Mouse (Mus musculus) limb, embryonic 15.5 days (tissue): ENCODE measurements around the gene Eif3c. TPM values are rescaled to one million over a fixed set of nuclear protein-coding genes. Genes with fewer than 3 reads are reported as not detected.

Source experiments
- ATAC-seq: fragments of 200-750 bp; cut with Nextera tagmentation; 2 replicates; pipeline ENCODE4 v1.8.0; 2017; ENCODE audit warnings: low read depth, moderate TSS enrichment; ENCODE audit not compliant: insufficient number of reproducible peaks, low FRiP score, low TSS enrichment
- H3K27ac ChIP-seq: fragments of 300-500 bp; sonication (generic); 2 replicates; pipeline ENCODE4 v1.5.1; 2015; ENCODE audit warnings: moderate library complexity, mild to moderate bottlenecking, inconsistent platforms
- H3K27me3 ChIP-seq: fragments of 300-500 bp; sonication (generic); 2 replicates; pipeline ENCODE4 v1.6.1; 2015; ENCODE audit warnings: inconsistent platforms
- H3K36me3 ChIP-seq: fragments of 300-500 bp; sonication (generic); 2 replicates; pipeline ENCODE4 v1.6.1; 2015; ENCODE audit warnings: inconsistent platforms
- H3K4me1 ChIP-seq: fragments of 300-500 bp; sonication (generic); 2 replicates; pipeline ENCODE4 v1.6.1; 2015; ENCODE audit warnings: inconsistent platforms
- H3K4me2 ChIP-seq: fragments of 300-500 bp; sonication (generic); 2 replicates; pipeline ENCODE4 v1.6.1; 2015; ENCODE audit warnings: mild to moderate bottlenecking, inconsistent platforms
- H3K4me3 ChIP-seq: fragments of 300-500 bp; sonication (generic); 2 replicates; pipeline ENCODE4 v1.5.1; 2015; ENCODE audit warnings: mild to moderate bottlenecking, inconsistent platforms
- H3K9ac ChIP-seq: fragments of 300-500 bp; sonication (generic); 2 replicates; pipeline ENCODE4 v1.6.1; 2015; ENCODE audit warnings: inconsistent platforms
- H3K9me3 ChIP-seq: fragments of 300-500 bp; sonication (generic); 2 replicates; pipeline ENCODE4 v1.6.1; 2016; ENCODE audit warnings: inconsistent platforms
- WGBS: fragments of 180-500 bp; shearing (Covaris S2); methylation state at CpG from one replicate; pipeline ENCODE4 v1.1.7; 2015; 5-methylcytosine and 5-hydroxymethylcytosine counted together
- microRNA-seq: library from miRNA; unstranded; fragments of <30 nt; microRNA quantifications from one replicate; pipeline ENCODE4, GENCODE M21; 2016
- polyA plus RNA-seq: library from polyadenylated mRNA; unstranded; fragments of >200 nt; fragmentation: Nextera tagmentation; extraction: Ambion mirVana; gene quantifications from 2 replicates; pipeline ENCODE4 v1.2.1, GENCODE M21; 2015

Gene Eif3c
- polyA plus RNA-seq, 1 experiment from 2014 or later, result 191 TPM

- no peaks in the 10 kb centered on the region for H3K27me3 ChIP-seq
- peaks cover 7% of the 10 kb centered on the region for H3K4me1 ChIP-seq
- 59% methylated on average over 2 of the region's 2 CpGs for WGBS
- ATAC-seq, result no peak
- H3K36me3 ChIP-seq, result peaks cover 12% of the 10 kb centered on the region
- H3K4me2 ChIP-seq, result no peak overlapping the region
- H3K9ac ChIP-seq, result no peak overlapping the region
- no peak overlapping the region for H3K27ac ChIP-seq
- no peaks in the 10 kb centered on the region for H3K9me3 ChIP-seq
- H3K4me3 ChIP-seq, result no peak overlapping the region
These were observed 61.3 kb downstream of the Eif3c start for GRCm38 (mm10) chr7:126504913-126505312.

- ATAC-seq, result peak; percentile 88
- WGBS, result under 1% methylated on average over 58 of the region's 72 CpGs
- Histone ChIP-seq H3K4me3 (peak within 1 kb of the TSS; percentile 58), H3K9me3 (no peaks in the 10 kb centered on the region), H3K4me2 (peak within 1 kb of the TSS; percentile 67), H3K9ac (peak within 1 kb of the TSS; percentile 92), H3K4me1 (peaks cover 7% of the 10 kb centered on the region), H3K36me3 (peaks cover 27% of the 10 kb centered on the region), H3K27me3 (no peaks in the 10 kb centered on the region), H3K27ac (peak within 1 kb of the TSS; percentile 99)
These were observed 62.8 kb downstream of the Eif3c start, which contains the start of gene Atxn2l for GRCm38 (mm10) chr7:126503273-126503878. TSS of gene Atxn2l (minus strand) at chr7:126503437.

- 0 out of 2 replicates have a peak, but pooled peaks have one; percentile 1 for ATAC-seq
- H3K9ac ChIP-seq, result peak overlapping the region; percentile 92
- no peaks in the 10 kb centered on the region for H3K9me3 ChIP-seq
- H3K4me1 ChIP-seq, result peaks cover 7% of the 10 kb centered on the region
- under 1% methylated on average over 40 of the region's 40 CpGs for WGBS
- H3K36me3 ChIP-seq, result peaks cover 33% of the 10 kb centered on the region
- no peaks in the 10 kb centered on the region for H3K27me3 ChIP-seq
- peak overlapping the region; percentile 67 for H3K4me2 ChIP-seq
- peak overlapping the region; percentile 99 for H3K27ac ChIP-seq
- H3K4me3 ChIP-seq, result peak overlapping the region; percentile 58
These were observed 63.5 kb downstream of the Eif3c start for GRCm38 (mm10) chr7:126502751-126503150.

GRCm38 (mm10) chr7:126502023-126502741 lies 64.0 kb downstream of the Eif3c start:
- Histone ChIP-seq H3K27me3 (no peaks in the 10 kb centered on the region), H3K27ac (peak overlapping the region; percentile 99), H3K4me1 (peaks cover 7% of the 10 kb centered on the region), H3K9me3 (no peaks in the 10 kb centered on the region), H3K4me3 (peak overlapping the region; percentile 58), H3K9ac (peak overlapping the region; percentile 92), H3K4me2 (peak overlapping the region; percentile 67), H3K36me3 (peaks cover 39% of the 10 kb centered on the region)
- peak; percentile 92 for ATAC-seq
- WGBS, result under 1% methylated on average over 52 of the region's 57 CpGs

- 3% methylated on average over 9 of the region's 9 CpGs for WGBS
- Histone ChIP-seq H3K27ac (peak overlapping the region; percentile 99), H3K36me3 (peaks cover 44% of the 10 kb centered on the region), H3K4me3 (peak overlapping the region; percentile 58), H3K9ac (peak overlapping the region; percentile 52), H3K4me2 (peak overlapping the region; percentile 67), H3K9me3 (no peaks in the 10 kb centered on the region), H3K4me1 (peaks cover 7% of the 10 kb centered on the region), H3K27me3 (no peaks in the 10 kb centered on the region)
- no peak for ATAC-seq
These were observed 64.6 kb downstream of the Eif3c start for GRCm38 (mm10) chr7:126501684-126502022.

GRCm38 (mm10) chr7:126499416-126499815 lies 66.8 kb downstream of the Eif3c start:
- H3K36me3 ChIP-seq, result peaks cover 67% of the 10 kb centered on the region
- H3K4me2 ChIP-seq, result no peak overlapping the region
- ATAC-seq, result no peak
- H3K9me3 ChIP-seq, result no peaks in the 10 kb centered on the region
- 91% methylated on average over 7 of the region's 7 CpGs for WGBS
- H3K27me3 ChIP-seq, result no peaks in the 10 kb centered on the region
- H3K4me1 ChIP-seq, result peaks cover 7% of the 10 kb centered on the region
- no peak overlapping the region for H3K9ac ChIP-seq
- H3K4me3 ChIP-seq, result no peak overlapping the region
- H3K27ac ChIP-seq, result no peak overlapping the region

- no peaks in the 10 kb centered on the region for H3K27me3 ChIP-seq
- H3K4me3 ChIP-seq, result no peak overlapping the region
- no peaks in the 10 kb centered on the region for H3K9me3 ChIP-seq
- no peak overlapping the region for H3K9ac ChIP-seq
- no peak overlapping the region for H3K4me2 ChIP-seq
- peaks cover 7% of the 10 kb centered on the region for H3K4me1 ChIP-seq
- H3K27ac ChIP-seq, result no peak overlapping the region
- peaks cover 81% of the 10 kb centered on the region for H3K36me3 ChIP-seq
- WGBS, result 93% methylated on average over 12 of the region's 12 CpGs
- no peak for ATAC-seq
These were observed 68.2 kb downstream of the Eif3c start for GRCm38 (mm10) chr7:126497966-126498365.

- H3K36me3 ChIP-seq, result peaks cover 95% of the 10 kb centered on the region
- no peak for ATAC-seq
- no peaks in the 10 kb centered on the region for H3K27me3 ChIP-seq
- 76% methylated on average over 5 of the region's 5 CpGs for WGBS
- peaks cover 7% of the 10 kb centered on the region for H3K4me1 ChIP-seq
- H3K9me3 ChIP-seq, result no peaks in the 10 kb centered on the region
- H3K4me3 ChIP-seq, result no peak overlapping the region
- H3K4me2 ChIP-seq, result no peak overlapping the region
- H3K27ac ChIP-seq, result no peak overlapping the region
- H3K9ac ChIP-seq, result no peak overlapping the region
These were observed 69.7 kb downstream of the Eif3c start for GRCm38 (mm10) chr7:126496475-126496874.

Small RNAs within 50 kb of the gene (microRNA-seq; reads per million reads assigned to microRNA genes)
- gene Mir7059, result not detected

Other genes with a start within 250 kb of the Eif3c start
- 1.8 and 3.4 TPM in 2 replicates for gene Lat, start 196.8 kb downstream of the Eif3c start, polyA plus RNA-seq
- gene Spns1, start 189.0 kb downstream of the Eif3c start, polyA plus RNA-seq, result 55.2 and 57.9 TPM in 2 replicates
- 2.0 and 2.2 TPM in 2 replicates for gene Nfatc2ip, start 169.7 kb downstream of the Eif3c start, polyA plus RNA-seq
- gene Cd19, start 151.5 kb downstream of the Eif3c start, polyA plus RNA-seq, result 0.13 and 0.48 TPM in 2 replicates
- 39.3 and 39.4 TPM in 2 replicates for gene Rabep2, start 137.7 kb downstream of the Eif3c start, polyA plus RNA-seq
- gene Atp2a1, start 103.3 kb downstream of the Eif3c start, polyA plus RNA-seq, result 82.8 and 290 TPM in 2 replicates
- 51.9 and 53.7 TPM in 2 replicates for gene Sh2b1, start 91.0 kb downstream of the Eif3c start, polyA plus RNA-seq
- gene Tufm, start 79.0 kb downstream of the Eif3c start, polyA plus RNA-seq, result 120 and 130 TPM in 2 replicates
- 41.9 and 47.0 TPM in 2 replicates for gene Atxn2l, start 63.0 kb downstream of the Eif3c start, polyA plus RNA-seq
- gene Apobr, start 18.5 kb upstream of the Eif3c start, polyA plus RNA-seq, result 0.79 and 1.9 TPM in 2 replicates
- gene Cln3, start 19.4 kb upstream of the Eif3c start, polyA plus RNA-seq, result 32.7 and 37.7 TPM in 2 replicates
- gene Il27, start 28.5 kb upstream of the Eif3c start, polyA plus RNA-seq, result not detected in 2 replicates
- 29.8 and 41.9 TPM in 2 replicates for gene Nupr1, start 64.5 kb upstream of the Eif3c start, polyA plus RNA-seq
- gene Sgf29, start 82.9 kb upstream of the Eif3c start, polyA plus RNA-seq, result 43.4 and 43.9 TPM in 2 replicates
- gene Sult1a1, start 110.0 kb upstream of the Eif3c start, polyA plus RNA-seq, result 12.2 and 17.5 TPM in 2 replicates
- gene Bola2, start 129.0 kb upstream of the Eif3c start, polyA plus RNA-seq, result 109 and 131 TPM in 2 replicates
- 10.5 and 12.3 TPM in 2 replicates for gene Slx1b, start 129.4 kb upstream of the Eif3c start, polyA plus RNA-seq
- gene Coro1a, start 141.4 kb upstream of the Eif3c start, polyA plus RNA-seq, result 44.5 and 46.5 TPM in 2 replicates
- 65.2 and 68.3 TPM in 2 replicates for gene Mapk3, start 193.2 kb upstream of the Eif3c start, polyA plus RNA-seq
- gene Gdpd3, start 199.9 kb upstream of the Eif3c start, polyA plus RNA-seq, result 16.8 and 17.7 TPM in 2 replicates
- 117 and 122 TPM in 2 replicates for gene Ypel3, start 210.5 kb upstream of the Eif3c start, polyA plus RNA-seq
- gene Tbx6, start 215.1 kb upstream of the Eif3c start, polyA plus RNA-seq, result 0.37 and 0.46 TPM in 2 replicates
- 212 and 227 TPM in 2 replicates for gene Ppp4c, start 226.1 kb upstream of the Eif3c start, polyA plus RNA-seq
- 0.22 and 0.56 TPM in 2 replicates for gene Fam57b, start 231.3 kb upstream of the Eif3c start, polyA plus RNA-seq